Mouse (Mus musculus) adrenal gland, adult 2 months (tissue): ENCODE data around the gene Ift88. TPM values are rescaled to one million over a fixed set of nuclear protein-coding genes. Genes with fewer than 3 reads are reported as not detected.
"Not testable (repeated sequence)": the region's sequence is repeated elsewhere in the genome, so short reads cannot be mapped to it uniquely, and the experiment has no call there.

Experiments used
- DNase-seq: peaks from one replicate; pipeline ENCODE4 v3.0.0; 2021
- polyA plus RNA-seq: library from polyadenylated mRNA; depleted of rRNA; stranded (reverse); fragments of >200 nt; gene quantifications from 2 replicates; pipeline ENCODE4 v1.2.3, GENCODE M21; 2012
- total RNA-seq, 2 experiments: library from RNA; stranded (reverse); gene quantifications; 2 replicates each; pipeline ENCODE4 v1.2.3; 2021

Ift88 gene
- total and polyA plus RNA-seq, 3 experiments, result 2.5 to 13.9 (median 10.9) TPM

DNA sequence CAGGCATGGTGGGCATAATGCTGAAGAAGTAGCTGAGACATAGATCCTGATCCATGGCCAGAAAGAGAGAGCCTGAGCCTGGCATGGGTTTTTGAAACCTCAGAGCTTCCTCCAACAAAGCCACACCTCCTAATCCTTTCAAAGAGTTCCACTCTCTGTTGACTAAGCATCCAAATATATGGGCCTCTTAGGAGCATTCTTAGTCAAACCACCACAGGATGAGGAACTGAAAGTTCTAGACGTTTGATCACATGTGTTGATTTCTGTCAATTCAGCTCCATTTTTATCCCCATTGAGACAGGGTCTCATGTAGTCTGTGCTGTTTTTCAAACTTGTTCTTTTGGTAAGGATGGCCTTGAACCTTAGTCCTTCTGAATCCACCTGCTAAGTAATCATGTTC is 28.7 kb downstream of the Ift88 start:
- DNase-seq, result no peak

DNA sequence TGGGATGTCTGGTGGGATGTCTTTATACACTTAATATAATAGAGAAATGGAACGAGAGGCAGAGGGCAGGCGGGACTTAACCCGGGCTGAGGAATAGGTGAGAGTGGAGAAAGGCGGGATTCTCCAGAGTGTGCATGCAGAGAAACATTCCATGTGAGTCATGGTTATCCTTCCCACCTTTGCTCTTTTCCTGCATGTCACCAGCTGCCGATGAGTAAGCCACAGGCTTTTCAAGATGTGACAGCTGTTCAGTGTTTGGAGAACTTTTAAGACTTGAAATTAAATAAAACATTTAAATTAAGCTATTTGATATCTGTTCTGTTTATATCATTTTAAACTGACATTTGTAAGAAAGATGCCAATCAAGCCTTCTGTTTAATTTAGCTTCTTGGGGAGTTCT is 36.0 kb downstream of the Ift88 start:
- DNase-seq, result no peak

DNA sequence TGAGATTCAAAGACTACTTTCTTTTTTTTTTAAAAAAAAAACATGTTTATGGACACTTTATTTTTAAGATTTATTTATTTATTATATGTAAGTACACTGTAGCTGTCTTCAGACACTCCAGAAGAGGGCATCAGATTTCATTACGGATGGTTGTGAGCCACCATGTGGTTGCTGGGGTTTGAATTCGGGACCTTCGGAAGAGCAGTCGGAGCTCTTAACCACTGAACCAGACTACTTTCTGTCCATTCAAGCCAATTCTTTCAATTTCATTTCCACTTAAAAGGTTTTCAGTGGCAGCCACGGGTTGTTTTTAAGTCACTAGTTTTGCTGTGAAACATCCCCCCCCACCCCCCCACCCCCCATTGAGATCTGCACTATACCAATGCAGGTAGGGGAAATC is 36.5 kb downstream of the Ift88 start:
- not testable (repeated sequence) for DNase-seq

DNA sequence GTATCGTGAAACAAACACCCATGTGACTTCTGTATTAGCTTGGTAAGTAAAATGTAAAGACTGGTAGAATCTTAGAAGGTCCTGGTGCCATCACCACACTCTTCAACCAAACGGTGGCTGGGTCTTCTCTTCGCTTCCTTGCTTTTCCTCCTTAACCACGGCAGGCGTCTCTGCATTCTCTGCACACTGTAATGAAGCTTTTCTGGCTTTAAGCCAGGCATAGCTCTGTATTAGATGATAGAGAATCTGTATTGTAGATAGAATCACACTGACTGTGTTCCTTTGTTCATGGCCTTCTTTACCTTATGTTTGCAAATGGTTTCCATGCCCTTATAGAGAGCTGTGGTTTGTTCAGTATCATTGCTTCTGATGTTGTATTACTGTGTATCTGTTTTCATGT is 39.0 kb downstream of the Ift88 start:
- DNase-seq, result no peak

DNA sequence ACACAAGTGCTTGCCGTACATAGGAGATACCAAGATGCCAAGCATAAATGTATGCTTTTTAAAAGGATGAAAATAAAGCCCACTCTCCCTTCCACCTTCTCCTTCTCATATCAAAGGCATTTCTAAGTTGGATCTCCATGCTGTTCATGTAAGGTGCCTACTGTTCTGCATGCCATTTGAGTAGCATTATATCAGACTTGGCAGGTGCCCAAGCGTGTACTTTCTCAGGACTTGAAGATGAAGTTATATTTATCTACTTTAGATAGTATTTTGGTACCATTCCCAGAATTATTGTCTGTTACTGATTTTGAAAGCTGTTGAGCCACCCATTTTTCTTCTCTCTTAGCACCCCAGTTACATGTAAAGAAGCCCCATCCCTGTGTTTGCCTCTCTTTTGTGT is 51.2 kb downstream of the Ift88 start:
- DNase-seq, result no peak

DNA sequence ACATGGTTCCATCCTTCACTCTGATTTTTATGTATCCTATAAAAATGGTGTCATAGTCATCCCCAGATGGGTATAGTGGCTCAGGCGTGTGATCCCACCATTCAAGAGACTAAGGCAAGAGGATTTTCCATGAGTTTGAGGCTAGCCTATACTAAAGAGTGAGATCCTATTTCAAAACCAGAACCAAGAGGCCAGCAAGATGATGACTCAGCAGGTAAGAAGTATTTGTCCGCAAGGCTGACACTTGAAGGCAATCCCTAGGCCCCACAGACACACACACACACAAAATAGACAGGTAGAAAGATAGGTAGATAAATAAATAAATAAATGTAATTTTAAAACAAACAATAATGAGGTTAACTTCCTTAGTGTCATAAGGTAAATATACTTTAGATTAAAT is 58.4 kb downstream of the Ift88 start:
- no peak for DNase-seq

DNA sequence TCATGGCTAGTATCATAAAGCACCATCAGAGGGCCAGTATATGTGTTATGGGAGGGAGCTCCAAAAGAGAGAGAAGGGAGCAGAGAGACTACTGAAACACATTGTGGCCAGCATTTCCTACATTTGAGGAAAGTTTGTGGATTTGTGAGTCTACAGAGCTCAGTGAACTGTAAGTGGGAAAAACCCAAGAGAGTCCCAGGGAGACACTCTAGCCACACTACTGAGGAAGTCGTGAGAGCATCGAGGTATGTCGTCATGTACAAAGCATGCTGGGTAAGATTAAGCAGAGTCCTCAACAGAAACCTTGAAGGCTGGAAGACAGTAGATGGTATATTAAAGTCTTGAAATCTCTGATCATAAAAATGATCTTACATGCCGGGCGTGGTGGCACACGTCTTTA is 60.3 kb downstream of the Ift88 start:
- no peak for DNase-seq

DNA sequence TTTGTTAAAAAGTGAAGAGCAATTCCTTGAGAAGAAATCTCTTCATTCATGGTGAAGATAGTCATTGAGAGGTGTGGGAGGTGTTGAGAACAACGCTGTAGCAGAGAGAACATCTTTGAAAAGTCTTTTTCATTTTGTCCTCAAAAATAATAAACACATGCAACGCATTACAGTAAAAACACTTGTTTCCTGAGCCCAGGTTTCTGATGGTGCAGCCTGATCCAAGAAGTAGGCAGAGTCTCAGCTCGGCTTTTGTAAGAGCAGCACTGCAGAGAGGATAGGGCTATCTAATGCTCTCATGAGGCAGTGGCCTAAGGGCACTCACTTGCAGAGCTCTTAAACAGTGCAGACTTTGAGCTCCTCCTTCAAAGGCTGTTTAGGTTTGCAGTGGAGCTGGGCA is 65.8 kb downstream of the Ift88 start:
- no peak for DNase-seq

DNA sequence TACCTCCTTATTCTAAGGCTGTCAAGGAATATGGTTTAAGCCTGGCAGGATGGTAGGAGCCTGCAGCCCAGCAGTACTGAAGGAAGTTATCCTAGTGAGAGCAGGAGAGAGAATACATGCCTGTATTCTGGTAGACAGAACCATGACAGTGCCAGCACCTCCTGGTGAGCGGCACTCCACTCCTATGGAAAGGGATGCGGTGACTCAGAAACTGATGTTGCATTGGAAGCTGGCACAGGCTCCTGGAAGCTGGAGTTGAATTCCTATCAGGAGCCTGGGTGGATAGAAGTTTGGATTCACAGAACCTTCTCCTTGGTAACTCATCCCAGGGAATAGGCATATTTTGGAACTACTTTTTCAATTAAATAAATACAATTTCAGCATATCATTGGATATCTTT is 70.0 kb downstream of the Ift88 start:
- no peak for DNase-seq

DNA sequence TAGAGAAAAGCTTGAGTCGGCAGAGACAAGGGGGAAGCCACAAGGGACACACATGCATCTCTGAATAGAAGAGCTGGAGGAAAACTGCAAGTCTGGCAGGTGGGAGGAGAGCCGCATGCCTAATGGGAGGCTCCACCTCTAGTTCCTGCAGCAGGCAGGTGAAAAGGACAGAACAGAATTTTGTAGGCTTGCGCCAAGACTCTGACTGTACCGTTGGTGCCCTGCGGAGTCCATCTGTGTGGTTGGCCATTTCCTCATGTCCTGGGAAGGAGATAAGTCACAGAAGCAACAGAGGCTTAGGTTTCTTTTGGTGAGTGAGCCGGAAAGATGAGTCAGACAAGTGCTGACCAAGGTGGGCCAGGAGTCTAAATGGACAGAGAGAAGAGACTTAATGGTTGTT is 79.9 kb downstream of the Ift88 start:
- DNase-seq, result no peak

DNA sequence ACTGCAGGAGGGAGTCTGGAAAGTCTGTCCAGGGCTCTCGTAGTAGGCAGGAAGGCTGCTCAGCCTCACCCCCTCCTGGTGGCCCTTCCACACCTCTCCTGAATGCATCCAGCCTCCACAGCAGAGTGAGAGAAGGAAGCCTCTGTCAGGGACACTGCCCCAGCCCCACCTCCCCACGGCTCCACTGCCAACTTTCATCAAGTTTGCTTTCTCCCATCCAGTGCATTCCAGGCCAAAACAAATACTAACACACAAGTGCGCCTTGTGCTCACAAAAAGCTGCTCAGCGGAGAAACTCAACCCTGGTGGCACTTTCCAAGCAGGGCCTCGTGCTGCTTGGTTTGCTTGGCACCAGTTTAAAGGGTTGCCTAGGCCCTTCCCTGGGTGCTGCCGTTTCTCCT is 85.7 kb downstream of the Ift88 start:
- DNase-seq, result no peak

DNA sequence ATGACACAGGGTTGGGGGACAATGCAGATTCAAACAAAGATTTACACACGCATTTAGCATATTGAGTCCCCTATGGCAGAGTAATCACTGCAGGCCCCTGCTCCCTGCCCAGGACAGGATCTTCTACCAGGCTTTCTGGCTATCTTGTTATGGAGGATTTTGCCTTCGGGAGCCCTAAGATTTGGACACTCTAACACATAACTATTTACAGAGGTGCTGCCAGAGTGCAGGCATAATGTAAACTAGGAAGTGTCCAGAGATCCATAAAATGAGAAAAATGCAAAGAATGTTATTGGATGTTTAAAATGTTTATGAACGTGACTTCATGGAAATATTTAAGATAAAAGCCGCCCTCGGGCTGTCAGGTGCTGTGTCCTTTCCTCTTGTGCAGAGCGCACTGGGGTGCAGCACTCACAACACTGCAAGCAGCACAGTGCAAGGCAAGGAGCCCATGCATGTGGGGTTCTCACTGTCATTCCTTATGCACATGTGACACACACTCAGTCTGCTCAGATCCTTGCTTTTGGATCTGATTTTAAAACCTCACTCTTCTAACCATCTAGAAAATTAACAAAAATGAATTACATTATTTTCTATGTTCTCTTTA is 91.4 kb downstream of the Ift88 start:
- DNase-seq, result no peak

DNA sequence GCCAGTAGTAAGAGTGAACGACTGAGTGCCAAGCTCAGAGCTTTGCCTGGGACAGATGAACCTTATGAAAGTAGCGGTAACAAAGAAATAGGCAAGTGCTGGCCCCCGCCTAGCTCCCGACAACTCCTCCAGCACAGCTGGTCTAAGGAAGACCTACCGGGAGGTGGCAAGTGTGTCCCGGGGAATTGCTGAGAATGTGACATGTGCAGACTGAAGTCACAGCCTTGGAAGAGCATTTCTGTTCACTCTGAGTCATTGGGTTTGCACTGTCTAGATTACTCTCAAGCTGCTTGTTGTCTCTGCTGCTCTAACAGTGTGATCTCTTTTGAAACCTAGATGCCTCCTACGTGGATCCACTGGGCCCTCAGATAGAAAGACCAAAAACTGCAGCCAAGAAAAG is 93.1 kb downstream of the Ift88 start:
- no peak for DNase-seq

DNA sequence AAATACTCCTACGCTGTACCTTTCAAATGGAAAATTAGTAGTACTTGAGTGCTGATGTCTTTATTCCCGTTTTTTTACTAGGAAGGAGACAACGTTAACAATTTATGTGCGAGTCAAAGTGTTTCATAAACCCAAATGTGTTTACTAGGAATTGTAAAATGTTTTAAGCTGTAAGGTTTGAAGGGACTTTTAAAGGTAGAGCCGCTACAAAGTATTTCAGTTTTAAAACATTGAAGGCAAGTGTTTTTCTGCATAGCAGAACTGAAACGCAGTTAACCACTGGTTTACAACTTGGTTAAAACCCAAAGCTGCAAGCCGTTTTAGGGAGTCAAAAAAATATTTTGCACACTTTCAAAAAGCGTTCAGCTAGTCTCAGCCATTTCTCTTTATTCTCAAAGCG is 99.9 kb downstream of the Ift88 start:
- no peak for DNase-seq

DNA sequence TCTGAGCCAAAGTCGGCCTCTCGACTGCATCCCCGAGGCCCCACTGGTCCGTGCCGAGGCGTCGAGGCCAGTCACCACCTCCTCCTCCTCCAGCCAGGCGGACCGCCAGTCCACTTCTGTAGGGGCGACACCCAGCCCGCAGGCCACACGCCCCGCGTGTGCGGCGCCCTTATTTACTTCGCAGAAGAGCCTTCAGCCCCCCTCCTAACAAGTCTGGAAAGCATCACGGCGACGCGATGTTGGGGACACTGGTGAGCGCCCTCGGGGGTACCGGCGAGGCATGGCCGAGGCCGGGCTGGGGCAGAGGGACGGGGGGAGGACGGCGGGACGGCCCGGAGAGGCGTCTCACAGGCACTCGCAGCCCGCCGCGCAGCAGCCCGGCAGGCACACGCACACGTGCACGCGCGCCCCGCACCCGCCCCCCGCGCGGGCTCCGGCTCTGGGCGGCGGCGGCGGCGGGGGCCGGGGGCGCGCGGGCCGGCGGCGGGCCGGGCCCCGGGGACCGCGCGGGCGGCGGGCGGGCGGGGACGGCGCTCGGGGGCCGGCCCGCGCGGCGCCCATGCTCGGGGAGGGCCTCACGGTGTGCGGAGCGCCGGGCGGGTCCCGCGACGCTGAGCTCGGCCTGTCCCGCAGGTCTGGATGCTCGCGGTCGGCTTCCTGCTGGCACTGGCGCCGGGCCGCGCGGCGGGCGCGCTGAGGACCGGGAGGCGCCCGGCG is 101.0 kb downstream of the Ift88 start, which contains the start of gene Il17d:
Gene Il17d, plus strand, starts transcription at position 107 of the 717 bp plus-strand sequence.
- DNase-seq, result peak; percentile 49

DNA sequence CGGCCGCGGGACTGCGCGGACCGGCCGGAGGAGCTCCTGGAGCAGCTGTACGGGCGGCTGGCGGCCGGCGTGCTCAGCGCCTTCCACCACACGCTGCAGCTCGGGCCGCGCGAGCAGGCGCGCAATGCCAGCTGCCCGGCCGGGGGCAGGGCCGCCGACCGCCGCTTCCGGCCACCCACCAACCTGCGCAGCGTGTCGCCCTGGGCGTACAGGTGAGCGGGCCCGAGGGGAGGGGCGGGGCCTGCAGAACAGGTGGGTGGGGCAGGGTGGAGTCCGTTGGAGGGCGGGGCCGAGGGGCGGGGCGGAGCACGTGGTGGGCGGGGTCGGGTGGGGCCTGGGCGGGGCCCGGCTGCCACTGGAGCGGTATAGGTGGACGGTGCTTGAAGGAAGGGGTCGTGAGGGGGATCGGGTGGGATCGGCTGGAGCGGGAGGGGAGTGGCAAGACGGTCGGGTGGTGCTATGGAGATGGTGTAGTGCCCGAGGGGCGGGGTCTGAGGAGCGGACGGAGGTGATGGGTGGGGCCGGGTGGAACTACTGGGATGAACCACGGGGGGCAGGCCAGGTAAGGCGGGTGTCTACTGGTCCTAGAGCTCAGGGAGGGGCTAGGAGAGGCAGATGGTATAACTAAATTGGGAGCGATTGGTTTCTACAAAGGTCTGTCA is 101.7 kb downstream of the Ift88 start:
- peak; percentile 85 for DNase-seq

DNA sequence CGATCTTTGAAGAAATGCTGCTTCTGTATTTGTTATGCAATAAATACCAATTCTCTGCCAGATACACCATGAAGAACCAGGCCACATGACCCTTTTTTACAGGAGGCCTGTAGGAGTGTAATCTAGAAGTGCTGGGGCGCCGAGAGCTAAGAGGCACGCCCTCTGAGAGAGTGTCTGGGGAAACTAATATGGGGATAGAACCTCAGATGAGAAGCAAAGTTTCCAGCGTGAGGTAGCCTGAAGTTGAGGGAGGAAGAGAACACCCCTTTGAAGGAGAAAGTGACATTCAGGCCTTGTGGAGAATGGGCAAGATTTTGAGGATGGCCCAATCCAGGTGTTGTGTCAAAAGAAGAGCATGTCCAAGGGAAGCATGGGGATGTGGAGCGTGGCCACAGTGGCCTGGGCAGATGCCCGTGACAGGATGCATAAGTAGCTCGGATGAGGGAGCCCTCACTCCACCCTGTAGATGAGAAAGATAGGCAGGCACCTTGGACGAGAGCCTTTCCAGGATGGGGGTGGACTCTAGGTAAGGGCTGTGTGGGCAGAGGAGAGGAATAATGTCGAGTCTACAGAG is 102.3 kb downstream of the Ift88 start:
- DNase-seq, result no peak

DNA sequence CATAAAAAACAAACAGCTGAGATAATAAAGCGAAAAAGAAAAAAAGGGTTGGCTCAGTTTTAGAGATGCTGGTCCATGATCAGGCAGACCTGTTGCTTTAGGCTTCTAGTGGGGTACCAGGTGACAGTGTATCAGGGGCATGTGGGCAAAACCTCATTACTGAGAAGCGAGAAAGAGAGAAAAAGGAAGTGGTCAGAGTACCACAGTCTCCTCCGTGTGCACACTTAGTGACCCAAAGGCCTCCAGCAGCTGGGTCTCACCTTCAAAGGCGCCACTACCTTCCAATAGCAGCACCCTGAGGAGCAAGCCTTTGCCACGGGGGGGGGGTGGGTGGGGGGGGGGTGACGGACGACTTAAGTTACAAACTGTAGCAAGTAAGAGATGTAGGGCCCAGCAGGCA is 103.3 kb downstream of the Ift88 start:
- DNase-seq, result no peak

DNA sequence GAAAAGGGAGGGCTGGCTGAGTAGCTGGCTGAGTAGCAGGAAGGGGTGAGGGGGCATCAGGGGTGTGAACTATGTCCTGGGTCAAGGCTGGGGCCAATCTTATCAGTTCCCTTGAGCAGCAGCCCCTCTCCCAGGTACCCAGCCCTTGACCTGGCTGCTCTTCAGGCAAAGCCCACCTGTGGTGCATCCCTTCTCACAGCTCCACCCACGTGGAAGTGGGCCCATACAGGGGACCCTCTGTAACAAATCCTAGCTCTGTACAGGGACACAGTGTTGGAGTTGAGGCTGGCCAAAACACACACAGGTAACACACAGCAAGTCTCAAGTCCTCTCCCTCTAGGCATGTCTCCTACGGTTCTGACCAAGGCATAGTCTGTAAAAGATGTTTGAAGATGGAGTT is 103.7 kb downstream of the Ift88 start:
- DNase-seq, result no peak

DNA sequence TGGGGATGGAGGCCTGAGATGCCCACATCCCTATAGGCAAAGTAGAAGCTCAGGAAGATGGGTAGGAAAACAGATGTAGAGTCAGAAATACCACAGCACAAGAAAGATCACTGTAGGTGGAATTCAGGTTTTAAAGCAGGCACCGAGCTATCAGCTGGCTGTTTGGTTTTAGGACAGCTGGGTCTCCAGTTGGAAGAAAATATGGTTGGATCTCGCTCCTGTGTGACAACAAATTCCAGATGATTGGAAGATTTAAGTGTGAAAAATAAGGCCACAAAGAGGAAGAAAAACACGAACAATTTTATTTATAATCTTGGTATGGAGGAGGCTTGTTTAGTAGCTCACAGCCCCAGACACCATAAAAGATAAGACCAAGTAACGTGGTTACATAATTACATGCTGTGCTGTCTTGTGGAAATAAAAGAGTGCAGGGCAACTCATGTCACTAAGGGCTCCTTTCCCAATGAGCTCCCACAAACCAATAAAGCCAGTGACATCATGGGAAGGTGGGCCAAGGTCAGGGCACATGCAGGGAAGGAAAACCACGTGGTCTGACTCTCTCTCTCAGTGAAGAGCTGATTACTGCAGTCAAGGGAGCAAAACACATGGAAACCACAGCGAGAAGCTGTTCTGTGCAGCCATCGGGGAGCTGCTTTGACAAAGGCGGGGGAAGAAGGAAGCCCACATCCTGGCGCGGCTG is 105.4 kb downstream of the Ift88 start:
- DNase-seq, result peak; percentile 85

DNA sequence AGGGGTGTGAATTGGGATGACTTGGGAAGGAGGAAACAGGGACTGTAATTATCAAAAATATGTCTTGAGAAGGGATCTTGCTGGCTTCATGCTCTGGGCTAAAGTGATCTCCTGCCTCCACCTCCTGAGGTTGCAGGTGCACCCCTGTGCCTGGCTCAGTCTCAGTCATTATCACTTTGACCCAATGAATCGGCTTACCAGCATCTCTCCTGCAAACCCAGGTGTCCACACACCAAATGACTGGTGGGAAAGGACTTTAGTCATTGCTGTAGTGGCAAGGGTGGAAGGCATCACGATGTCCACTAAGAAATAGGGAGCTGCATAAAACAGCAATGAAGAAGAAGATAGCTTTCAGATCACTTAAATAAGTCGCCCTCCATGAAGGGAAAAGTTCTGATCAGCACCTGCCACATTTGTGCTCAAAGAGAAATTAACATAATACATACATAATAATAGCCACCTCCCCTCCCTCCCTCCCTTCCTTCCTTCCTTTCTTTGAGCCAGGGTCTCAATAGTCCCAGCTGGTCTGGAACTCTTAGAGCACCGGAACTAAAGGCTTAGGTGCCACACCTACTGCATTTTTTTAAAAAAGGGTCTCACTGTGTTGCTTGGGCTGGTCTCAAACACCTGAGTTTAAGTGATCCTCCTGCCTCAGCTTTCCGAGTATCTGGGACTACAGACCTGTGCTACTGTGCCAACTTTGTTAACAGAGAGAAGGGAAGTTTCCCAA is 106.1 kb downstream of the Ift88 start:
- no peak for DNase-seq

DNA sequence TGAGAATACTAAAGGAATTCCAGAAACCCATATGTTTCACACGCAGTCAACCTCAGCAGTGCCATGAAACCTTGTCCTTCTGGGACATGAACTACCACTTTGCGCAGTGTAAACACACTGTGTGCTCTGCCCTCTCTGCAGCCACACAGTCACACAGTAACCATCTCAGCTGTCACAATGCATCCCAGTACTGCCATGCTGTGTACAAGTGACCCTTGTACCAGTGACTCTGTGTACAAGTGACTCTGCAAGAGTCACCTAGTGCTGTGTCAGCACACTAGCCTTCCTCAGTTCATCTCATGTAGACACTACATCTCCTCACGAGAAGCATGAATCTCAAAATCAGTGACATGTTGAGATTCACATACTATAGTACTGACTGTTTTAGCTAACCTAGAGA is 108.7 kb downstream of the Ift88 start:
- DNase-seq, result no peak
